Mouse (Mus musculus) limb, embryonic 11.5 days (tissue): ENCODE measurements at regions not wholly inside any gene's neighbourhood (a gene's known extent, or its start where the extent isn't known, plus 50 kb on each side); places are given as distances from the start of the nearest gene placed in this dataset.

Source experiments
- ATAC-seq: fragments of 200-750 bp; cut with Nextera tagmentation; 2 replicates; pipeline ENCODE4 v1.8.0; 2017; ENCODE audit warnings: low read depth; ENCODE audit not compliant: insufficient number of reproducible peaks, low FRiP score, low TSS enrichment
- DNase-seq: peaks from one replicate; pipeline ENCODE4 v3.0.0-alpha.2; 2015; ENCODE audit warnings: low spot score
- H3K27ac ChIP-seq: fragments of 300-500 bp; sonication (generic); replicated peaks from 2 replicates; pipeline ENCODE4 v1.5.1; 2014; ENCODE audit warnings: low read depth, mild to moderate bottlenecking, low read length
- H3K27me3 ChIP-seq: fragments of 300-500 bp; sonication (generic); 2 replicates; pipeline ENCODE4 v1.6.1; 2014; ENCODE audit warnings: mild to moderate bottlenecking, low read length, mixed read lengths; ENCODE audit not compliant: control insufficient read depth, insufficient read depth
- H3K36me3 ChIP-seq: fragments of 300-500 bp; sonication (generic); 2 replicates; pipeline ENCODE4 v1.6.1; 2014; ENCODE audit warnings: mild to moderate bottlenecking, low read length, moderate library complexity, mixed read lengths; ENCODE audit not compliant: control insufficient read depth, insufficient read depth
- H3K4me1 ChIP-seq: fragments of 300-500 bp; sonication (generic); 2 replicates; pipeline ENCODE4 v1.6.1; 2014; ENCODE audit warnings: low read length, mixed read lengths; ENCODE audit not compliant: control insufficient read depth, insufficient read depth
- H3K4me2 ChIP-seq: fragments of 300-500 bp; sonication (generic); 2 replicates; pipeline ENCODE4 v1.6.1; 2014; ENCODE audit warnings: low read depth, mild to moderate bottlenecking, moderate library complexity; ENCODE audit not compliant: severe bottlenecking
- H3K4me3 ChIP-seq: fragments of 300-500 bp; sonication (generic); 2 replicates; pipeline ENCODE4 v1.5.1; 2014; ENCODE audit warnings: low read depth, low read length
- H3K9ac ChIP-seq: fragments of 300-500 bp; sonication (generic); 2 replicates; pipeline ENCODE4 v1.6.1; 2014; ENCODE audit warnings: mild to moderate bottlenecking, low read length
- H3K9me3 ChIP-seq: fragments of 300-500 bp; sonication (generic); 2 replicates; pipeline ENCODE4 v1.6.1; 2016; ENCODE audit warnings: low read length; ENCODE audit not compliant: control insufficient read depth
- WGBS: fragments of 180-500 bp; shearing (Covaris S2); extraction: QIAGEN DNeasy Blood & Tissue Kit; methylation state at CpG from one replicate; pipeline ENCODE4 v1.1.7; 2014; 5-methylcytosine and 5-hydroxymethylcytosine counted together

DNA sequence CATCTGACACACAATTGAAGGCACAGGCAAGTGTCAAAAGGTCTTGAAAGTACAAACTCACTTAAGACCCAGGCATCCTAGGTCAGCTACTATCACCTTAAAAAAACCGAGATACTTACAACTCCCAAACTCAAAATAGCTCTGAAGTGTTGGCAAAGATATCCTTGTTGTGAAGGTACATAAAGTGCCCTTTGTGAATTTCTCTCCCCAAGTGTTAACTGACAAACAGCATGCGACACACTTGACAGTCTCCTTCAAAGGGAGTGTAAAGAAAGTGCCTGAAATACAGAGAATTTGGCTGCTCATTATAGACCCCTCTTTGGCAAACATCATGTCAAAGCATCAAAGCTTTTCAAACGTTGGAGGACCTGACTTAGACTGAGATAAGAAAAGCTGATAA is 2634.2 kb downstream of the 9330182O14Rik start:
- Histone ChIP-seq H3K27ac (no peak overlapping the region), H3K4me1 (no peaks in the 10 kb centered on the region), H3K9me3 (no peaks in the 10 kb centered on the region), H3K27me3 (no peaks in the 10 kb centered on the region), H3K36me3 (no peaks in the 10 kb centered on the region), H3K9ac (no peak overlapping the region), H3K4me2 (no peak overlapping the region), H3K4me3 (no peak overlapping the region)
- 29% methylated on average over 3 of the region's 3 CpGs for WGBS
- DNase-seq: no peak
- ATAC-seq: no peak

DNA sequence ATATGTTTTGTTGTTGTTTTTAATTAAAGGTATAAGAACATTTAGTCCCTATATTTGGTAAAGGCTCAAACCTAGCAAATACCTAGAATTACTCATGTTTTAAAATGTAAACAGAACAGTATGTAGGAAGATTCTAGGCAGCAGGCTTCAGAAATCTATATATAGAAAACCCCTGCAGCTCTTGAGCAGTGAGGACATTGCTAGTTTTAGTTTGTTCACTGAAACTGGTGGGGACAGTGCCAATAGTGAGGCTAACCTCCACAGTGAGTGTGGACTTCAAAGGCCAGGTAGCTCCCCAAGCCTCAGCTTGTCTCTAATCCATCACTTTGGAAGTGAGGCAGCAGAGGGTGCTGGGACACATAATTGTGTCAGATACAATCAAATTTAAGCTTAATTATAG is 2645.7 kb downstream of the 9330182O14Rik start:
- Histone ChIP-seq H3K9me3 (no peaks in the 10 kb centered on the region), H3K4me1 (no peaks in the 10 kb centered on the region), H3K4me3 (no peak overlapping the region), H3K36me3 (no peaks in the 10 kb centered on the region), H3K9ac (no peak overlapping the region), H3K27me3 (no peaks in the 10 kb centered on the region), H3K27ac (no peak overlapping the region), H3K4me2 (no peak overlapping the region)
- DNase-seq: no peak
- no peak for ATAC-seq

DNA sequence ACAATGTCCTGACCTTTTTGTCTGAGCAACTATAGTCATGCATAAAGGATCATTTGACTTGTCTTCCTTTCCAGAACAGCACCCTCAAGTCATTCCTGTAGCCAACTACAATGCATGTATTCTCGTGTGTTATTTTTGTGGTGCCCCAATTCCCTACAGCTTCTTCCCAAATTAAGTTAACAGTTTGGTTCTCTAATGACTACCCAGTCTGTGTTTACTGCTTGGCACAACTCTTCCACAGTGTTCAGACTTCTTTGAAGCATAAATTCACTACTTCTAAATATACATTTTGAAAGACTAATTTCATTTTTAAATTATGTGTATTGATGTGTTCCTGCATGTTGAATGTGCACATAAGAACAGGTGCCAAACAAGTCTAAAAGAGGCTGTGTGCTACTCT is 2667.1 kb downstream of the 9330182O14Rik start:
- ATAC-seq (no peak), DNase-seq (no peak)
- H3K27me3 ChIP-seq: no peaks in the 10 kb centered on the region
- H3K9ac ChIP-seq: no peak overlapping the region
- no peaks in the 10 kb centered on the region for H3K9me3 ChIP-seq
- H3K4me3 ChIP-seq: no peak overlapping the region
- H3K27ac ChIP-seq: no peak overlapping the region
- H3K4me2 ChIP-seq: no peak overlapping the region
- 80% methylated on average over 1 of the region's 1 CpGs for WGBS
- no peaks in the 10 kb centered on the region for H3K4me1 ChIP-seq
- H3K36me3 ChIP-seq: no peaks in the 10 kb centered on the region

GRCm38 (mm10) chr15:42810871-42811490 is 2676.8 kb downstream of the 9330182O14Rik start:
- H3K4me1 ChIP-seq: no peaks in the 10 kb centered on the region
- WGBS: 78% methylated on average over 1 of the region's 1 CpGs
- H3K4me2 ChIP-seq: no peak overlapping the region
- ATAC-seq (no peak), DNase-seq (no peak)
- no peaks in the 10 kb centered on the region for H3K36me3 ChIP-seq
- no peak overlapping the region for H3K4me3 ChIP-seq
- no peak overlapping the region for H3K9ac ChIP-seq
- H3K9me3 ChIP-seq: no peaks in the 10 kb centered on the region
- H3K27me3 ChIP-seq: no peaks in the 10 kb centered on the region
- H3K27ac ChIP-seq: no peak overlapping the region

GRCm38 (mm10) chr15:42815026-42815724 is 2681.0 kb downstream of the 9330182O14Rik start:
- no peaks in the 10 kb centered on the region for H3K27me3 ChIP-seq
- no peaks in the 10 kb centered on the region for H3K4me1 ChIP-seq
- 74% methylated on average over 4 of the region's 4 CpGs for WGBS
- no peaks in the 10 kb centered on the region for H3K36me3 ChIP-seq
- no peak for DNase-seq
- no peak for ATAC-seq
- H3K4me3 ChIP-seq: no peak overlapping the region
- no peak overlapping the region for H3K4me2 ChIP-seq
- H3K9ac ChIP-seq: no peak overlapping the region
- H3K9me3 ChIP-seq: no peaks in the 10 kb centered on the region
- no peak overlapping the region for H3K27ac ChIP-seq

DNA sequence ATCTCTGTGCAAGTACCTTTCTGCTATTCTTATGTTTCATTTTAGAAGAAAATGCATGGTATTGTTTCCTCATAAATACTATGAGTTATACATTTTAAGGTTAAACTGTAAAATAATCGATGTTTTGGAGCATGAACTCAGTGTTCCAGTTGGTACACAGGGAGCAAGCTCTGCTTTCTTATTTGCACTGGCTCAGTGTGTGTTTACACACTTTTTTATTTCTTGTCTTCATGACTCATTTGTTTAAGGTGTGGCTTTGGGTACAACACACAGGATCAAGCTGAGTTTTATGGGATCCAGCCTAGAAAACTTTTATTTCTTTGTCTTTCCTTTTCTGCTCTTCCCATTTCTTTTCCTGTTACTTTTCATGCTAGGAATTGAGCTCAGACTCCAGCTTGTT is 2704.7 kb downstream of the 9330182O14Rik start:
- Histone ChIP-seq H3K4me3 (no peak overlapping the region), H3K36me3 (no peaks in the 10 kb centered on the region), H3K4me1 (no peaks in the 10 kb centered on the region), H3K9me3 (no peaks in the 10 kb centered on the region), H3K9ac (no peak overlapping the region), H3K27me3 (no peaks in the 10 kb centered on the region), H3K4me2 (no peak overlapping the region), H3K27ac (no peak overlapping the region)
- no peak for DNase-seq
- no peak for ATAC-seq
- WGBS: 89% methylated on average over 1 of the region's 1 CpGs

- Histone ChIP-seq H3K4me1 (no peaks in the 10 kb centered on the region), H3K9me3 (no peaks in the 10 kb centered on the region), H3K27me3 (no peaks in the 10 kb centered on the region), H3K4me2 (no peak overlapping the region), H3K36me3 (no peaks in the 10 kb centered on the region), H3K27ac (no peak overlapping the region), H3K4me3 (no peak overlapping the region), H3K9ac (no peak overlapping the region)
- ATAC-seq (no peak), DNase-seq (no peak)
- WGBS: 87% methylated on average over 2 of the region's 2 CpGs
Observed at GRCm38 (mm10) chr15:42850003-42850402, 2715.8 kb downstream of the 9330182O14Rik start.

GRCm38 (mm10) chr15:42872491-42872890 is 2738.3 kb downstream of the 9330182O14Rik start:
- no peaks in the 10 kb centered on the region for H3K27me3 ChIP-seq
- H3K4me2 ChIP-seq: no peak overlapping the region
- ATAC-seq: no peak
- no peaks in the 10 kb centered on the region for H3K9me3 ChIP-seq
- no peak for DNase-seq
- H3K4me3 ChIP-seq: no peak overlapping the region
- 47% methylated on average over 2 of the region's 2 CpGs for WGBS
- no peak overlapping the region for H3K27ac ChIP-seq
- no peak overlapping the region for H3K9ac ChIP-seq
- H3K4me1 ChIP-seq: no peaks in the 10 kb centered on the region
- H3K36me3 ChIP-seq: no peaks in the 10 kb centered on the region

- 83% methylated on average over 1 of the region's 1 CpGs for WGBS
- no peaks in the 10 kb centered on the region for H3K36me3 ChIP-seq
- no peak overlapping the region for H3K27ac ChIP-seq
- DNase-seq: no peak
- H3K9me3 ChIP-seq: no peaks in the 10 kb centered on the region
- H3K4me1 ChIP-seq: no peaks in the 10 kb centered on the region
- ATAC-seq: no peak
- no peaks in the 10 kb centered on the region for H3K27me3 ChIP-seq
- no peak overlapping the region for H3K4me2 ChIP-seq
- H3K4me3 ChIP-seq: no peak overlapping the region
- H3K9ac ChIP-seq: no peak overlapping the region
Observed at GRCm38 (mm10) chr15:42894611-42895010, 2760.4 kb downstream of the 9330182O14Rik start.
